In the genomic region with DNA sequence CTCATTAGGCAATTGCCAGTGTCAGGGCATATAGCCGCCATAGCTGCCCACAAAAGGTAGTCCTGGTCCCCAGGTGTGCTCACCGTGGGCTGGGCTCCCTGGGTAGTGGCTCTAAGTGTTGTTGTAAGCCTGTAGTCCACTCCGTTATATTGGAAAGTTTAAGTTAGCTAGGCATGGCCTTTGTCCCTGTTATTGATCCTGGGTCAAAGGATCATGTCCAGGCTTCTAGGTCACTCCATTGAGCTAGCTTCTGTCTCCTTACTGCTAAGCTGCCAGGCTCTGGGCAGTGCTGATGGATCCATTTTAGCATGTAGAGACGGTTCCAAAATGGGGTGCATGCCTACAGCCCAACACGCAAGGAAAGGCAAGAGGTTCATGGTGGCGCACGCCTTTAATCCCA, we compare ENCODE assay signal across 27 mouse cellular contexts. TPM values are rescaled to one million over a fixed set of nuclear protein-coding genes. Genes with fewer than 3 reads are reported as not detected.
A peak's percentile ranks its signal among the peaks of the same experiment; 100 is the strongest.
DNase-seq lines count a peak whose midpoint lies in the region; ATAC-seq lines count a peak whose summit lies in the region.
"Had no signal": no experiment of that assay in that cellular context is flagged by ENCODE, and none has a peak within 500 bp of the region (broad histone marks: within the 10 kb centered on the region; RNA-seq: fewer than 3 reads in every experiment).

No protein-coding gene starts in this region.

- H3K9ac ChIP-seq in liver, embryonic 13.5 days = no peak overlapping the region
- H3K9ac ChIP-seq in intestine, embryonic 16.5 days (ENCODE audit: low read depth, low read length) = no peak overlapping the region
- no peak overlapping the region for H3K9ac ChIP-seq in liver, embryonic 16.5 days (ENCODE audit: low read depth, low read length)
- H3K9ac ChIP-seq: embryonic facial prominence, embryonic 12.5 days; embryonic facial prominence, embryonic 15.5 days; forebrain, postnatal 0 days; hindbrain, embryonic 14.5 days had no signal

- H3K4me1 ChIP-seq in liver, embryonic 13.5 days (replicated peaks) = peaks cover 25% of the 10 kb centered on the region
- no peaks in the 10 kb centered on the region for H3K4me1 ChIP-seq in intestine, embryonic 16.5 days (ENCODE audit: control insufficient read depth, insufficient read depth, low read length)
- peaks cover 10% of the 10 kb centered on the region for H3K4me1 ChIP-seq in liver, embryonic 16.5 days (ENCODE audit: control insufficient read depth, low read depth, low read length)

- no peaks in the 10 kb centered on the region for H3K9me3 ChIP-seq in liver, embryonic 13.5 days (replicated peaks)
- no peaks in the 10 kb centered on the region for H3K9me3 ChIP-seq in intestine, embryonic 16.5 days (ENCODE audit: control insufficient read depth, low read length)
- H3K9me3 ChIP-seq in liver, embryonic 16.5 days (replicated peaks; ENCODE audit: control insufficient read depth, low read length) = no peaks in the 10 kb centered on the region
- H3K9me3 ChIP-seq: embryonic facial prominence, embryonic 12.5 days; embryonic facial prominence, embryonic 15.5 days had no signal

- H3K27ac ChIP-seq in liver, embryonic 13.5 days = no peak overlapping the region
- no peak overlapping the region for H3K27ac ChIP-seq in intestine, embryonic 16.5 days (ENCODE audit: low read length)
- 0 out of 2 replicates have a peak overlapping the region, but pooled peaks have one; percentile 18 for H3K27ac ChIP-seq in liver, embryonic 16.5 days (ENCODE audit: low read length)
- H3K27ac ChIP-seq: embryonic facial prominence, embryonic 12.5 days; embryonic facial prominence, embryonic 15.5 days; hindbrain, embryonic 14.5 days; hindbrain, postnatal 0 days had no signal

- no peak overlapping the region for H3K4me2 ChIP-seq in liver, embryonic 13.5 days
- H3K4me2 ChIP-seq in intestine, embryonic 16.5 days (ENCODE audit: low read depth, low read length) = no peak overlapping the region
- no peak overlapping the region for H3K4me2 ChIP-seq in liver, embryonic 16.5 days (ENCODE audit: low read depth, low read length)
- H3K4me2 ChIP-seq: embryonic facial prominence, embryonic 12.5 days; embryonic facial prominence, embryonic 15.5 days; heart, embryonic 11.5 days; hindbrain, embryonic 14.5 days had no signal

- no peak for DNase-seq in liver, embryonic 13.5 days
- no peak for DNase-seq in liver
- no peak for DNase-seq in ovary, postnatal 10 days (ENCODE audit: low spot score)
- no peak for DNase-seq in heart, postnatal 14 days
- DNase-seq: adrenal gland, adult 2 months; cerebellum, adult 11 months; cerebellum, adult 2 months; cerebellum, adult 9-11 months; forebrain, postnatal 0 days; gastrocnemius, postnatal 14 days; heart, adult 11 months had no signal

- peaks cover 38% of the 10 kb centered on the region for H3K36me3 ChIP-seq in liver, embryonic 13.5 days
- peaks cover 26% of the 10 kb centered on the region for H3K36me3 ChIP-seq in intestine, embryonic 16.5 days (ENCODE audit: control insufficient read depth, insufficient read depth, low read length)
- peaks cover 25% of the 10 kb centered on the region for H3K36me3 ChIP-seq in liver, embryonic 16.5 days (ENCODE audit: control insufficient read depth, insufficient read depth)

- H3K27me3 ChIP-seq in liver, embryonic 13.5 days = no peaks in the 10 kb centered on the region
- H3K27me3 ChIP-seq in intestine, embryonic 16.5 days (replicated peaks; ENCODE audit: control insufficient read depth, insufficient read depth, low read length) = no peaks in the 10 kb centered on the region
- no peaks in the 10 kb centered on the region for H3K27me3 ChIP-seq in liver, embryonic 16.5 days (ENCODE audit: control insufficient read depth, insufficient read depth, low read depth, low read length)
- H3K27me3 ChIP-seq: embryonic facial prominence, embryonic 12.5 days; embryonic facial prominence, embryonic 15.5 days had no signal

- intact Hi-C loops in heart, postnatal 14 days (cut with DNase I) = no loop called here

- 77% methylated on average over 7 of the region's 7 CpGs for WGBS in liver, embryonic 13.5 days (ENCODE audit: insufficient replicate concordance)
- 96% methylated on average over 7 of the region's 7 CpGs for WGBS in intestine, embryonic 16.5 days
- WGBS in liver, embryonic 16.5 days (ENCODE audit: insufficient replicate concordance) = 78% methylated on average over 7 of the region's 7 CpGs

- ATAC-seq in liver, embryonic 13.5 days (ENCODE audit: low read depth) = peak; percentile 41; the same call in 1 of the 2 replicates
- ATAC-seq in intestine, embryonic 16.5 days = 0 out of 2 replicates have a peak, but pooled peaks have one; percentile 12
- ATAC-seq in liver, embryonic 16.5 days (ENCODE audit: low read depth) = peak; percentile 46
- ATAC-seq: CD4-positive, CD25-positive, alpha-beta regulatory T cell, adult 4 months; forebrain, embryonic 14.5 days; forebrain, postnatal 0 days; hindbrain, postnatal 0 days had no signal

- no peak overlapping the region for H3K4me3 ChIP-seq in liver, embryonic 13.5 days (replicated peaks)
- H3K4me3 ChIP-seq in intestine, embryonic 16.5 days (ENCODE audit: low read length) = no peak overlapping the region
- no peak overlapping the region for H3K4me3 ChIP-seq in liver, embryonic 16.5 days (ENCODE audit: low read depth, low read length)
- H3K4me3 ChIP-seq: embryonic facial prominence, embryonic 12.5 days; embryonic facial prominence, embryonic 15.5 days had no signal

RNA-seq across cellular contexts. Expression of a gene that starts 14.6 kb away (rescaled TPM):
- 0.07 TPM in 1 of 2 replicates, not detected in the other for polyA plus RNA-seq in liver, embryonic 13.5 days (2015; fragmentation: Nextera tagmentation; extraction: Ambion mirVana)
- polyA plus RNA-seq in intestine, embryonic 16.5 days (2015; fragmentation: Nextera tagmentation; extraction: Ambion mirVana) = 0.16 TPM in 1 of 2 replicates, not detected in the other
- polyA plus RNA-seq in liver, embryonic 16.5 days (2015; fragmentation: Nextera tagmentation; extraction: Ambion mirVana) = 1.9 and 2.4 TPM in 2 replicates
- total RNA-seq in heart, postnatal 14 days (2021) = not detected
- total RNA-seq: common myeloid progenitor, adult 5-6 weeks; forebrain, postnatal 0 days; gastrocnemius, postnatal 14 days; gastrocnemius, postnatal 4 days; heart, adult 8-10 months; hindbrain, postnatal 0 days; MEL had no signal
- polyA plus RNA-seq: C2C12; CD4-positive, CD25-positive, alpha-beta regulatory T cell, adult 4 months; forebrain, embryonic 11.5 days; forebrain, embryonic 14.5 days; forebrain, postnatal 0 days; frontal cortex, adult 2 months; hindbrain, embryonic 14.5 days; hindbrain, postnatal 0 days had no signal

RNA-seq across cellular contexts. Expression of a gene that starts 31.4 kb away (rescaled TPM):
- polyA plus RNA-seq in liver, embryonic 13.5 days (2015; fragmentation: Nextera tagmentation; extraction: Ambion mirVana) = 6.6 and 7.1 TPM in 2 replicates
- 13.9 and 14.0 TPM in 2 replicates for polyA plus RNA-seq in intestine, embryonic 16.5 days (2015; fragmentation: Nextera tagmentation; extraction: Ambion mirVana)
- 4.4 and 5.0 TPM in 2 replicates for polyA plus RNA-seq in liver, embryonic 16.5 days (2015; fragmentation: Nextera tagmentation; extraction: Ambion mirVana)
- total RNA-seq in heart, postnatal 14 days (2021) = 1 to 10 TPM; 8.7 to 9.6 TPM

RNA-seq across cellular contexts. Expression of a gene that starts 48.9 kb away (rescaled TPM):
- polyA plus RNA-seq in liver, embryonic 13.5 days (2015; fragmentation: Nextera tagmentation; extraction: Ambion mirVana) = 17.7 and 20.4 TPM in 2 replicates
- 69.1 and 69.3 TPM in 2 replicates for polyA plus RNA-seq in intestine, embryonic 16.5 days (2015; fragmentation: Nextera tagmentation; extraction: Ambion mirVana)
- 18.2 and 18.6 TPM in 2 replicates for polyA plus RNA-seq in liver, embryonic 16.5 days (2015; fragmentation: Nextera tagmentation; extraction: Ambion mirVana)
- 10 to 100 TPM; 73.6 to 79.9 TPM for total RNA-seq in heart, postnatal 14 days (2021)

RNA-seq across cellular contexts. Expression of a gene that starts 59.5 kb away (rescaled TPM):
- polyA plus RNA-seq in liver, embryonic 13.5 days (2015; fragmentation: Nextera tagmentation; extraction: Ambion mirVana) = 14.9 and 17.3 TPM in 2 replicates
- 39.3 and 40.0 TPM in 2 replicates for polyA plus RNA-seq in intestine, embryonic 16.5 days (2015; fragmentation: Nextera tagmentation; extraction: Ambion mirVana)
- polyA plus RNA-seq in liver, embryonic 16.5 days (2015; fragmentation: Nextera tagmentation; extraction: Ambion mirVana) = 24.8 and 31.5 TPM in 2 replicates
- total RNA-seq in heart, postnatal 14 days (2021) = 10 to 100 TPM; 60.3 to 68.7 TPM
